8 mouse cellular contexts compared by ENCODE assay signal in genomic region chr2:64853918-64854317, GRCm38 (mm10).
DNase-seq lines count a peak whose midpoint lies in the region; ATAC-seq lines count a peak whose summit lies in the region.

No protein-coding gene starts in this region.

- no peak overlapping the region for H3K4me3 ChIP-seq in heart, embryonic 11.5 days (ENCODE audit: low read depth, low read length)
- H3K4me3 ChIP-seq in embryonic facial prominence, embryonic 14.5 days (ENCODE audit: low read depth, low read length): no peak overlapping the region
- H3K4me3 ChIP-seq in midbrain, embryonic 13.5 days (replicated peaks): no peak overlapping the region

- no peaks in the 10 kb centered on the region for H3K36me3 ChIP-seq in heart, embryonic 11.5 days (ENCODE audit: control insufficient read depth, insufficient read depth, low read length)
- H3K36me3 ChIP-seq in embryonic facial prominence, embryonic 14.5 days (ENCODE audit: control insufficient read depth, insufficient read depth, low read length): no peaks in the 10 kb centered on the region
- no peaks in the 10 kb centered on the region for H3K36me3 ChIP-seq in midbrain, embryonic 13.5 days

- no peak overlapping the region for H3K27ac ChIP-seq in heart, embryonic 11.5 days (ENCODE audit: low read depth, low read length)
- H3K27ac ChIP-seq in embryonic facial prominence, embryonic 14.5 days (replicated peaks; ENCODE audit: low read depth, low read length): no peak overlapping the region
- no peak overlapping the region for H3K27ac ChIP-seq in midbrain, embryonic 13.5 days

- DNase-seq in heart, adult 8-10 months (ENCODE audit: low spot score): peak; percentile 43
- DNase-seq in adrenal gland, postnatal 4 days (ENCODE audit: low spot score in 2 of 2): peak; percentile 25 to 52
- DNase-seq in embryonic facial prominence, embryonic 14.5 days (ENCODE audit: low spot score): peak; percentile 88
- DNase-seq in left cerebral cortex, adult 18-20 months (ENCODE audit: low spot score in 2 of 2): peak; percentile 86 to 91
- DNase-seq in testis, postnatal 14 days (ENCODE audit: low spot score): peak; percentile 60

- 17% methylated on average over 7 of the region's 7 CpGs for WGBS in heart, embryonic 11.5 days (ENCODE audit: insufficient replicate concordance)
- 9% methylated on average over 7 of the region's 7 CpGs for WGBS in embryonic facial prominence, embryonic 14.5 days
- WGBS in midbrain, embryonic 13.5 days: 21% methylated on average over 7 of the region's 7 CpGs

- H3K4me2 ChIP-seq in heart, embryonic 11.5 days: no peak overlapping the region
- peak overlapping the region; percentile 43 for H3K4me2 ChIP-seq in embryonic facial prominence, embryonic 14.5 days (ENCODE audit: low read depth, low read length)
- H3K4me2 ChIP-seq in midbrain, embryonic 13.5 days (replicated peaks): no peak overlapping the region

- H3K9me3 ChIP-seq in heart, embryonic 11.5 days (replicated peaks; ENCODE audit: control insufficient read depth, low read length): no peaks in the 10 kb centered on the region
- H3K9me3 ChIP-seq in embryonic facial prominence, embryonic 14.5 days (ENCODE audit: control insufficient read depth, low read length): no peaks in the 10 kb centered on the region
- no peaks in the 10 kb centered on the region for H3K9me3 ChIP-seq in midbrain, embryonic 13.5 days

- no peaks in the 10 kb centered on the region for H3K27me3 ChIP-seq in heart, embryonic 11.5 days (ENCODE audit: control insufficient read depth, insufficient read depth, low read length)
- H3K27me3 ChIP-seq in embryonic facial prominence, embryonic 14.5 days (replicated peaks; ENCODE audit: control insufficient read depth, insufficient read depth, low read length): peaks cover 3% of the 10 kb centered on the region; the same call in 1 of the 2 replicates
- H3K27me3 ChIP-seq in midbrain, embryonic 13.5 days: 0 out of 2 replicates have a peak, but pooled peaks cover 4% of the 10 kb centered on the region

- H3K9ac ChIP-seq in heart, embryonic 11.5 days (ENCODE audit: low read depth, low read length): no peak overlapping the region
- H3K9ac ChIP-seq in embryonic facial prominence, embryonic 14.5 days (ENCODE audit: low read depth, low read length): no peak overlapping the region
- no peak overlapping the region for H3K9ac ChIP-seq in midbrain, embryonic 13.5 days (replicated peaks)

- no peak for ATAC-seq in heart, embryonic 11.5 days (replicated peaks; ENCODE audit: insufficient number of reproducible peaks, low FRiP score, low TSS enrichment)
- no peak for ATAC-seq in embryonic facial prominence, embryonic 14.5 days (ENCODE audit: low read depth)
- ATAC-seq in hematopoietic stem cell, adult 5-6 weeks (replicated peaks in 1 of 2; ENCODE audit: insufficient read depth in 1 of 2, low FRiP score in 2 of 2, low TSS enrichment in 1 of 2, low read depth in 1 of 2, poor library complexity in 2 of 2, severe bottlenecking in 2 of 2): peak; percentile 71 to 78; a peak in 3 of 4 replicates
- ATAC-seq in midbrain, embryonic 13.5 days: peak; percentile 17; the same call in 1 of the 2 replicates

- no peaks in the 10 kb centered on the region for H3K4me1 ChIP-seq in heart, embryonic 11.5 days (ENCODE audit: control insufficient read depth, insufficient read depth, low read length)
- no peaks in the 10 kb centered on the region for H3K4me1 ChIP-seq in embryonic facial prominence, embryonic 14.5 days (ENCODE audit: control insufficient read depth, insufficient read depth, low read length)
- H3K4me1 ChIP-seq in midbrain, embryonic 13.5 days (replicated peaks): peaks cover 7% of the 10 kb centered on the region; the same call in 1 of the 2 replicates

Comparison
In these comparisons a context has a peak if more than half of its experiments do, and no peak if none do; other contexts are left out.
1. DNase-seq: peak in every context shown above with its lines; median percentile 88 in left cerebral cortex, adult 18-20 months; 88 in embryonic facial prominence, embryonic 14.5 days; 60 in testis, postnatal 14 days; 43 in heart, adult 8-10 months; 38 in adrenal gland, postnatal 4 days.
2. ATAC-seq: peak in hematopoietic stem cell, adult 5-6 weeks (2 of 2) and midbrain, embryonic 13.5 days (single experiment); none in heart, embryonic 11.5 days (single experiment) and embryonic facial prominence, embryonic 14.5 days (single experiment).